Mouse (Mus musculus) embryonic facial prominence, embryonic 10.5 days (tissue): ENCODE results near the gene Slc2a12. TPM values are rescaled to one million over a fixed set of nuclear protein-coding genes. Genes with fewer than 3 reads are reported as not detected.

Source experiments
- DNase-seq: peaks from one replicate; pipeline ENCODE4 v3.0.0-alpha.2; 2017; ENCODE audit warnings: low spot score
- H3K27ac ChIP-seq: fragments of 300-500 bp; sonication (generic); replicated peaks from 2 replicates; pipeline ENCODE4 v1.5.1; 2016; ENCODE audit warnings: mild to moderate bottlenecking
- H3K27me3 ChIP-seq: fragments of 300-500 bp; sonication (generic); replicated peaks from 2 replicates; pipeline ENCODE4 v1.6.1; 2016; ENCODE audit warnings: low read depth, mild to moderate bottlenecking; ENCODE audit not compliant: poor library complexity, severe bottlenecking
- H3K36me3 ChIP-seq: fragments of 300-500 bp; sonication (generic); replicated peaks from 2 replicates; pipeline ENCODE4 v1.6.1; 2016; ENCODE audit warnings: mild to moderate bottlenecking, moderate library complexity
- H3K4me1 ChIP-seq: fragments of 300-500 bp; sonication (generic); 2 replicates; pipeline ENCODE4 v1.6.1; 2016
- H3K4me3 ChIP-seq: fragments of 300-500 bp; sonication (generic); 2 replicates; pipeline ENCODE4 v1.5.1; 2016; ENCODE audit warnings: mild to moderate bottlenecking, moderate library complexity
- H3K9me3 ChIP-seq: fragments of 300-500 bp; sonication (generic); 2 replicates; pipeline ENCODE4 v1.6.1; 2016; ENCODE audit warnings: mild to moderate bottlenecking
- WGBS: fragments of 180-500 bp; shearing (Covaris S2); methylation state at CpG from one replicate; pipeline ENCODE4 v1.1.7; 2016; 5-methylcytosine and 5-hydroxymethylcytosine counted together
- polyA plus RNA-seq: library from polyadenylated mRNA; unstranded; fragments of >200 nt; fragmentation: Nextera tagmentation; extraction: Ambion mirVana; gene quantifications from 2 replicates; pipeline ENCODE4 v1.2.1, GENCODE M21; 2016

The Slc2a12 gene
- polyA plus RNA-seq, 1 experiment from 2014 or later = 1.7 TPM

- Histone ChIP-seq H3K4me3 (no peak overlapping the region), H3K27ac (no peak overlapping the region; the same call in 1 of the 2 replicates), H3K36me3 (no peaks in the 10 kb centered on the region), H3K27me3 (no peaks in the 10 kb centered on the region), H3K4me1 (peaks cover 8% of the 10 kb centered on the region), H3K9me3 (no peaks in the 10 kb centered on the region)
- DNase-seq = peak; percentile 26
- 63% methylated on average over 13 of the region's 13 CpGs for WGBS
These were observed 31.2 kb downstream of the Slc2a12 start for GRCm38 (mm10) chr10:22675848-22676630.

GRCm38 (mm10) chr10:22696236-22696635, 51.4 kb downstream of the Slc2a12 start:
- Histone ChIP-seq H3K27me3 (no peaks in the 10 kb centered on the region), H3K36me3 (peaks cover 19% of the 10 kb centered on the region), H3K27ac (no peak overlapping the region), H3K4me1 (no peaks in the 10 kb centered on the region; the same call in 1 of the 2 replicates), H3K4me3 (no peak overlapping the region), H3K9me3 (no peaks in the 10 kb centered on the region)
- 95% methylated on average over 9 of the region's 9 CpGs for WGBS
- DNase-seq = no peak

- no peak overlapping the region for H3K4me3 ChIP-seq
- WGBS = 93% methylated on average over 7 of the region's 7 CpGs
- no peaks in the 10 kb centered on the region; the same call in 1 of the 2 replicates for H3K4me1 ChIP-seq
- no peaks in the 10 kb centered on the region for H3K27me3 ChIP-seq
- no peaks in the 10 kb centered on the region for H3K9me3 ChIP-seq
- no peak for DNase-seq
- peaks cover 23% of the 10 kb centered on the region for H3K36me3 ChIP-seq
- H3K27ac ChIP-seq = no peak overlapping the region
These were observed 52.1 kb downstream of the Slc2a12 start for GRCm38 (mm10) chr10:22696864-22697263.

GRCm38 (mm10) chr10:22698158-22698953, 53.5 kb downstream of the Slc2a12 start:
- peak; percentile 18 for DNase-seq
- no peak overlapping the region for H3K27ac ChIP-seq
- H3K4me1 ChIP-seq = no peaks in the 10 kb centered on the region; the same call in 1 of the 2 replicates
- H3K36me3 ChIP-seq = peaks cover 36% of the 10 kb centered on the region
- H3K4me3 ChIP-seq = no peak overlapping the region
- no peaks in the 10 kb centered on the region for H3K9me3 ChIP-seq
- no peaks in the 10 kb centered on the region for H3K27me3 ChIP-seq
- WGBS = 80% methylated on average over 9 of the region's 9 CpGs

- Histone ChIP-seq H3K27ac (no peak overlapping the region), H3K27me3 (no peaks in the 10 kb centered on the region), H3K9me3 (no peaks in the 10 kb centered on the region), H3K36me3 (peaks cover 47% of the 10 kb centered on the region), H3K4me3 (no peak overlapping the region), H3K4me1 (no peaks in the 10 kb centered on the region; the same call in 1 of the 2 replicates)
- DNase-seq = no peak
- WGBS = 83% methylated on average over 19 of the region's 19 CpGs
These were observed 54.9 kb downstream of the Slc2a12 start for GRCm38 (mm10) chr10:22699487-22700335.

GRCm38 (mm10) chr10:22700773-22701172, 56.0 kb downstream of the Slc2a12 start:
- H3K27ac ChIP-seq = no peak overlapping the region
- no peaks in the 10 kb centered on the region; the same call in 1 of the 2 replicates for H3K4me1 ChIP-seq
- no peak overlapping the region for H3K4me3 ChIP-seq
- 89% methylated on average over 9 of the region's 9 CpGs for WGBS
- DNase-seq = no peak
- H3K9me3 ChIP-seq = no peaks in the 10 kb centered on the region
- peaks cover 56% of the 10 kb centered on the region for H3K36me3 ChIP-seq
- no peaks in the 10 kb centered on the region for H3K27me3 ChIP-seq

GRCm38 (mm10) chr10:22701485-22702315, 56.9 kb downstream of the Slc2a12 start:
- no peaks in the 10 kb centered on the region; the same call in 1 of the 2 replicates for H3K4me1 ChIP-seq
- peaks cover 66% of the 10 kb centered on the region for H3K36me3 ChIP-seq
- whole genome bisulfite sequencing = 87% methylated on average over 12 of the region's 12 CpGs
- H3K9me3 ChIP-seq = no peaks in the 10 kb centered on the region
- no peaks in the 10 kb centered on the region for H3K27me3 ChIP-seq
- DNase-seq = no peak
- H3K4me3 ChIP-seq = no peak overlapping the region
- no peak overlapping the region for H3K27ac ChIP-seq

- no peaks in the 10 kb centered on the region for H3K27me3 ChIP-seq
- DNase-seq = no peak
- no peak overlapping the region for H3K27ac ChIP-seq
- H3K4me1 ChIP-seq = no peaks in the 10 kb centered on the region; the same call in 1 of the 2 replicates
- no peaks in the 10 kb centered on the region for H3K9me3 ChIP-seq
- 93% methylated on average over 6 of the region's 6 CpGs for WGBS
- H3K4me3 ChIP-seq = no peak overlapping the region
- H3K36me3 ChIP-seq = peaks cover 87% of the 10 kb centered on the region
These were observed 59.0 kb downstream of the Slc2a12 start for GRCm38 (mm10) chr10:22703844-22704243.

GRCm38 (mm10) chr10:22708190-22708843, 63.5 kb downstream of the Slc2a12 start:
- DNase-seq = no peak
- 92% methylated on average over 7 of the region's 7 CpGs for WGBS
- H3K36me3 ChIP-seq = peaks cover 75% of the 10 kb centered on the region

GRCm38 (mm10) chr10:22710173-22710777, 65.5 kb downstream of the Slc2a12 start:
- 91% methylated on average over 13 of the region's 13 CpGs for WGBS
- DNase-seq = no peak
- Histone ChIP-seq H3K4me1 (no peaks in the 10 kb centered on the region), H3K27ac (no peak overlapping the region), H3K27me3 (no peaks in the 10 kb centered on the region), H3K4me3 (no peak overlapping the region), H3K9me3 (no peaks in the 10 kb centered on the region), H3K36me3 (peaks cover 59% of the 10 kb centered on the region)

More at GRCm38 (mm10) chr10:22708190-22708843, 63.5 kb downstream of the Slc2a12 start:
- Histone ChIP-seq H3K27me3 (no peaks in the 10 kb centered on the region), H3K27ac (no peak overlapping the region), H3K4me1 (no peaks in the 10 kb centered on the region), H3K4me3 (no peak overlapping the region), H3K9me3 (no peaks in the 10 kb centered on the region)

GRCm38 (mm10) chr10:22712955-22713354, 68.1 kb downstream of the Slc2a12 start:
- no peak overlapping the region for H3K27ac ChIP-seq
- 85% methylated on average over 2 of the region's 2 CpGs for WGBS
- no peak for DNase-seq
- no peaks in the 10 kb centered on the region for H3K4me1 ChIP-seq
- no peaks in the 10 kb centered on the region for H3K9me3 ChIP-seq
- H3K27me3 ChIP-seq = no peaks in the 10 kb centered on the region
- no peak overlapping the region for H3K4me3 ChIP-seq
- H3K36me3 ChIP-seq = peaks cover 32% of the 10 kb centered on the region
